Mouse (Mus musculus): Measurements from ENCODE around the gene 1810049J17Rik. TPM values are rescaled to one million over a fixed set of nuclear protein-coding genes. Genes with fewer than 3 reads are reported as not detected.
A peak's percentile ranks its signal among the peaks of the same experiment; 100 is the strongest.

Gene 1810049J17Rik
- total RNA-seq, 1 experiment from 2014 or later, result 1.1 TPM

DNA sequence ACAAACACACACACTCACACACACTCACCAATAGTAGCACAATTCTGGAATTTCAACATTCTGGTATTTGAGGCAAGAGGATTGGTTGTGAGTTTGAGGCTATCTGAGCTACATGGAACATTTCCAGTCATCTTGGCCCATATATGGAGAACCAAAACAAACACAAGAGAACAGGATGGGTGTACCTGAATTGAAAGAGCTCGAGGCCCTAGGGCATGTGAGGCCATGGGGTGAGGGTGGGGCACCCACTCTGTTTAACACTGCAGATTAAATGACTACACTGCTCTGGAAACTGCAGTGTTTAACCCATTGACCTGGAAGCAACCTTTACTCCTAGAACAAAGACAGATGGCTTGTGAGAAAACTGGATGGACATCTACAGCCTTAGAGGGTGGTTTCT lies 8.4 kb downstream of the 1810049J17Rik start:
- ATAC-seq (replicated peaks; ENCODE audit: low read depth, poor library complexity, severe bottlenecking), result no peak

DNA sequence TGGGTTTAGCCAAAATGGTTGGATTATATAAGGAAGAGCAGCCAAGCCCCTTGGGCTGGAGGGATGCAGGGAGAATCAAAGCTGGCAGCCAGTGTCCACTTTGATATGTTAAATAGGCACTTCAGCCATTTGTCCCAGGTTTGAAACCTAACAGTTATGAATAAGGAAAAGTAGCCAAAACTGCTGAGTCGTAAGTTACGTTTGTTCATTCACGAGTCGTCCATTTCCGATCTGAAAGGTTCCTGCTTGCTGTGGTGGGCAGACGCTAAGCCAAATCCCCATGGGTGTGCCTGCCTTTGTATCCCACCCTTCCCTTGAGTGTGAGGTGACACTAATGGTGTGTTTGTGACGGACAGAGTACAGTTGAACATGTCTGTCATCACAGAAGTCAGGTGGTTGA lies 10.2 kb downstream of the 1810049J17Rik start:
- ATAC-seq (replicated peaks; ENCODE audit: low read depth, poor library complexity, severe bottlenecking), result no peak

DNA sequence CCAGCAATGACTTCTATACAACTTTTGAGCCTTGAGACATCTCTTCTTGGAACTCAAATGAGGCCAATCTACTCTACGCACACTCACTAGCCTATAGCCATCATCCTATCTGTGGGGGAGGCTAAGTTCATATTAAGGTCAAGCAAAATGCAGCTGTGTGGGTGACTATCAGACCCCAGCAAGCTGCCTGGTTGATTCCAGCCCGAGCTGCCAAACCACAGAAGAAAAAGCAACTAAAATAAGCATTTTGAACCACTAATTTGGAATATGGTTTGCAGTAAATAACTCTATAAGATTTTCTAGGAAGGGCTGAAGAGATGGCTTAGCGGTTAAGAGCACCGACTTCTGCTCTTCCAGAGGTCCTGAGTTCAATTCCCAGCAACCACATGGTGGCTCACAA lies 11.0 kb downstream of the 1810049J17Rik start:
- peak; percentile 61; the same call in 1 of the 2 replicates for ATAC-seq (replicated peaks; ENCODE audit: low read depth, poor library complexity, severe bottlenecking)

DNA sequence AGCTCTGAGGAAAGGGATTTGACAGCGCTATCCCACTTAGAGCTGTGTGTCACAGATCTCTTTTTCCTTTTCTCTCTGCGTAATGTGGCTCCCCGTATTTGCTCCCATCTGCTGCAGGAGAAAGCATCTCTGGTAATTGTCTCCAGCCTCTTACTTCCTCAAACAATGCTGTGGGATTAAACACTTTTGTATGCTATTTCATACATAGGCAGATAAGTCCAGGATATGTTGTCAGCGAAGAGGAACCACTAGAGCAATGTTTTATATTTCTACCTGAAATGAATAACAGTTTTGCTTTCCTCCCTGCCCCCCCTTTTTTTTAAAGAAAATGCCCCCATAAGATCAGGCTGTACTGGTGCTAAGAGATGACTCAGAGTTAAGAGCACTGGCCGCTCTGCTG lies 13.2 kb downstream of the 1810049J17Rik start:
- no peak for ATAC-seq (replicated peaks; ENCODE audit: low read depth, poor library complexity, severe bottlenecking)

DNA sequence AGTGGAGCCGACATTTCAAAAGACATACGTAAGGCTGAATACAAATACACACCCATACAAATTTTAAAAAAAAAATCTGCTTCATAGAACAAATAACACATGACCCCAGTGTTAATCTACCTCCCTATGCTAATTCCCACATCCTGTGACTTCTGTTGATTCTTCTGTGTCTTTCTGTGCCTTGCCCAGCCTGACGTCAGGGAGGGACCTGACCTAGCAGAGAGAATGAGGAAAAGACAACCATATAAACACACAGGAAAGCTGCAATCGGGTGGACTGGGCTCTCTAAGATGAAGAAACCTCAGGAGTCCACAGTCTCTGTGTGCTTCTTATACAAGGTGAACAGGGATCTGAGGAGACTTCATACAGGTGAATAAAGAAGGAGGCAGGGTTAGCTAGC lies 14.6 kb downstream of the 1810049J17Rik start:
- ATAC-seq (replicated peaks; ENCODE audit: low read depth, poor library complexity, severe bottlenecking), result 0 out of 2 replicates have a peak, but pooled peaks have one; percentile 12

DNA sequence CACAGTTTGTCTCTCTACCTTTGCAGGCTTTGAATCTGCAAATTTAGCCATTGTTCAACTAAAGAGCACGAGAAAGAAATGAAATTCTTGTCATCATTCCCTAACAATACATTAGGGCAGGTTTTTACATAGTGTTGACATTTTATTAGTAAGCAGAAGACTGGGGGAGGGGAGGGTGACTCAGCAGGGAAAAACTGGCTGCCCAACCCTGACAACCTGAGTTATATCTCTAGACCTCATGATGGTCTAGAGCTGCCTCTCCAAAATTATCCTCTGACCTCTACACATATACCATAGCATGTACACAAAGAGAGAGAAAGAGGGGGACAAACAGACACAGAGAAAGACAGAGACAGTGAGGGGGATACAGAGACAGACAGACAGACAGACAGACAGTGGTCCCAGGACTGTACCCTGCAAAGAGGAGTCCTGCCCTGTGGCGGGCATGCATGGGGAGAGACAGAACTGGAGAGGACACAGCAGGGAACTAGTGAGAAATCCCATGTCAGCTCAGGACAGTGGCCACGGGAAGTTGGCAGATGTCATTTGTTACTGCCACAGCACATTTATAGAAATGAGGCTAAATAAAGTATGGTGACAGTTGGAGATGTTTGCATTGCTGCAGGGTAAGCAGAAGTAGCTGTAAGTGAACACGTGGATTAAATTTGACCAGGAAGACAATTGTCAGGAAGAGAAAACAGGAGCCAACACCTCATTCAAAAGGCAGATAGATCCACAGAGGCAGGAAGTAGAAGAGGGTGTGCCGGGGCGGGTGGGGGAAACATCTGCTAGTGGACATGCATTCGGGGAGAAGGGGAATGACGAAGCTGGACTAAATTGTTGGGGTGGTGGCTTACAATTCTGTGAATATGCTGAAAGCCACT lies 15.3 kb downstream of the 1810049J17Rik start:
- ATAC-seq (replicated peaks; ENCODE audit: low read depth, poor library complexity, severe bottlenecking), result peak; percentile 70

DNA sequence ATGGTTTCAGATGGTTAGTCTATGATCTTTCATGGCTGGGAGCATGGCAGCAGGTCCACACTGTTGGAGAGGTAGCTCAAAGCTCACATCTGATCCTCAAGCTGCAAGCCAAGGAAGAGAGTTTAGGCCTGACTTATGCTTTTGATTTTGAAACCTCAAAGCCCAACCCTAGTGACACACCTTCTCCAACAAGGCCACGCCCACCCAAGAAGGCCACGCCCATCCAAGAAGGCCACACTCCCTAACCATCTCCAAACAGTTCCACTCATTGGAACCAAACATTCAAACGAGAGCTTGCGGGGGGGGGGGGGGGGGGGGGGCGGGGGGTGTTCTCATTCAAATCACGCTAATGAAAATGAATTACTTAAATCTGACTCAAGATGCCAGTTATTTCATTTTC lies 19.9 kb downstream of the 1810049J17Rik start:
- no peak for ATAC-seq (replicated peaks; ENCODE audit: low read depth, poor library complexity, severe bottlenecking)

DNA sequence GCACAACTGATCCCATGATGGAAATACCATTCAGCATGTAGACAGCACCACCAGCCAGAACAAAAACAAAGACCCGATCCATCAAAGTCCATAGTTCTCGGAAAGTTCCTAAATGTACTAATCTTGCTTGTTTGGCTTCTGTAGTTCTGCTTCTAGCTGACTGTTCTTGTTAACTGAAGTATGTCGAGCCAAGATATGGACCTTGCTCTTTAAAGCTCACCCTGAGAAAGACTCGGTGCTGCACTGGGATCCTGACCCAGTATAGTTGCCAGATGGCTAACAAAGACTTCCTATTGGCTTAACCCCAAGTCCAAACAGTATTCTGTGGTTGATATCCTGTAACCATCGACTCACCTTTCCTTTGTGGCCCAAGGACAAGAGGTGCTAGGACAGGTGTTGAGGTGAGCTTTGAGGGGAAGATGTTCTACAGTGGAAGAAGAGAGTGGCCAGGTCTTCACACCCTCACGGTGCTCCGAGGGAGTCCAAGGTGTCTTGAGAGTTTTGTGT lies 23.4 kb downstream of the 1810049J17Rik start:
- ATAC-seq (replicated peaks; ENCODE audit: low read depth, poor library complexity, severe bottlenecking), result no peak

DNA sequence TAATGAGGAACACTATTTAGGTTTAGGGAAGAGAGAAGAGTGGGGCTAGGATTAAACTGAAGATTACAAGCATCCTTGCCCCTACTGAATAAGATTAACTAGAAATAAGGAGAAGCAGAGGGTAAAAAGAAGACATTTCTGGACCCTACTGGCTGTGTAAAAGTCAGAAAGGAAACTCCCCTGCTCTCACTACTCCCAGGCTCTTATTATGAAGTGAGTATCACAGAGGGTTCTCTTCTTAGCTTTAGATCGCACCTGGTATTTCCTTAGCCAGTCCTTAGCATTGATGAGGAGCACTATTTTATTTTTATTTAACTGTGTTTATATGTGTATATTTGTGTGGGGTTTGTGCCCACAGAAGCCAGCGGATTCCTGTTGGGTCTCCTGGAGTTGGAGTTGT lies 25.5 kb downstream of the 1810049J17Rik start:
- no peak for ATAC-seq (replicated peaks; ENCODE audit: low read depth, poor library complexity, severe bottlenecking)

DNA sequence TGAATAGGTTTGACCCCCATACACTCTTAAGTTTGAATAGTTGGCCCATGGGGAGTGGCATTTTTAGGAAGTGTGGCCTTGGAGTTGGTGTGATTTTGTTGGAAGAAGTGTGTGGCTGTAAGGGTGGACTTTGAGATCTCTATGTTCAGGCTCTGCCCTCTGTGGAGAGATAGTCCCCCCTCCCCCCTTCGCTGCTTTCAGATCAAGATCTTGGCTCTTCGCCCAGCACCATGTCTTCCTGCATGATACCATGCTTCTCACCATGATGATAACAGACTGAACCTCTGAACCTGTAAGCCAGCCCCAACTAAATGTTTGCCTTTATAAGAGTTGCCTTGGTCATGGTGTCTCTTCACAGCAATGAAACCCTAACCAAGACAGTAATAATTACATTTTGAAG lies 29.9 kb downstream of the 1810049J17Rik start:
- ATAC-seq (replicated peaks; ENCODE audit: low read depth, poor library complexity, severe bottlenecking), result no peak

DNA sequence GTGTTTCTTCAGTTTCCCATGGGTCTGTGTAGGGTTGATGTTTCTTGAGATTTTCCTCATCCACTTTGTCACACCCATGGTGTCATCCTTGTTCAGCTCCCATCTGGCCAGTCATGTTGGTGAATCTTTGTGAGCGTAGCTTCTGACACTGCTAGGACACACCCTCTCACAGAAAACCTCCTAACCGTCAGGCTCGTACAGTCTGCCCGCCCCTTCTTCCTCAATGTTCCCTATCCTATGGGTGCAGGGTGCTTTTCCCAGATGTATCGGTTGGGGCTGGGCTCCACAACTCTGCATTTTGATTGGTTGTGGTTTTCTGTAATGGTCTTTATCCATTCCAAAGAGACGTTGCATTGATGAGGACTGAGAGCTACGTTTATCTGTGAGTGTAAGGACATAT lies 31.4 kb downstream of the 1810049J17Rik start:
- no peak for ATAC-seq (replicated peaks; ENCODE audit: low read depth, poor library complexity, severe bottlenecking)

DNA sequence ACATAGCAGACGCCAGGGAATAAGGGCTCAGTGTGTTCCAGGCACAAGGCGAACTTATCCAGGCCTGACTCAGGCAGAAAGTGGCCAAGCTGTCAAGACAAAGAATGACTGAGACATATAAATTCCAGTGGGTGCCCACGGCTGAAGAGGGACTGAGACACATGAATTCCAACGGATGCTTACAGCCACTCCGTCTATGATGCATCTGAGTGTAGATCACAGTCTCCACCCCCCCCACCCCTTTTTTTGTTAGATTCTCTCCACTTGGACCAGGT lies 36.2 kb downstream of the 1810049J17Rik start:
- ATAC-seq (replicated peaks; ENCODE audit: low read depth, poor library complexity, severe bottlenecking), result no peak

DNA sequence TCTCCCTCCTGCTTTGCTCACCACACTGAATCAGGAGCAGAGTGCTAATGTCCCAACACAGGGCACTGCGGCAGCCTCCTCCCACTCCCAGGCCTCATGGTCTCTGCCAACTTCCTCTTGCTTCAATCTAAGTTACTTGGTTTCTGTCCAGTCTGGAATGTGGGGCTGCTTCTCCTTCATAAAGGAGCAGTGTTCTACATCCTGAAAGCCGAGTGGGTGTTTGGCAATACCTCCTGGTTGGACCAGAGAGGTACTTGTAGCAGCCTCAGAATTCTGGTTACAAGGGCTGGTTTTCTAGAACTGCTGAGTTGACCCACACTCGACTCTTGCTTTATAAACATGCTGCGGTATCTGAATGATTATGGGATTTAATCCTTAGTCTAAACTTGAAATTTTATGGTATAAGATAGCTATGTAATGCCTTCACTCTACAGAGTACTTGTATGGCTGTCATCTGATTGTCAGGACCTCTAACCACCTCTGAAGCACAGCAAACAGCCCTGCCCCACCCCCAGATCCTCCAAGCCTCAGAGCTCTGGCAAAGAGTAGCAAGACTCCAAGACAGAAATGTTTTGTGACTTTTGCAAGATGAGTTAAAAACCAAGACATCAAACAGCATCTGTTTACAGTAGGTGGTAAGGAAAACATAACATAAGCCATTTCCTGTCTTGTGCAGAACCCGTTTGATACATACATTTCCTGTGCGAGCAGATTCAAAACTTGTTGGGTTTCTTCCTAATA lies 36.7 kb downstream of the 1810049J17Rik start:
- no peak for ATAC-seq (replicated peaks; ENCODE audit: low read depth, poor library complexity, severe bottlenecking)

DNA sequence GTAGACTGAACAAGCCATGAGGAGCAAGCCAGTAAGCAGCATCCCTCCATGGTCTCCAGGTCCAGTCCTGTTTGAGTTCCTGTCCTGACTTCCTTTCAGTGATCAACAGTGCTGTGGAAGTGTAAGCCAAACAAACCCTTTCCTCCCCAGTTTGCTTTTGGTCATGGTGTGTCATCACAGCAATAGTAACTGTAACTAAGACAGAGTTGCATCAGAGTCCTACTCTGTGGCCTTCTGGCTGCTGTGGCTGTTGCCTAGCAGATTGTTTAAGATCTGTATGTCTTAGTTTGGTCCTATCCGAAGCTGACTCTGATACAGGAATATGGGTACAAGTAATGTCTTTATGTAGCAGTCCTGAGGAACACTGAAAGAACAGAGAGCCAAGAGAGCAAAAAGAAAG lies 41.9 kb downstream of the 1810049J17Rik start:
- ATAC-seq (replicated peaks; ENCODE audit: low read depth, poor library complexity, severe bottlenecking), result no peak

DNA sequence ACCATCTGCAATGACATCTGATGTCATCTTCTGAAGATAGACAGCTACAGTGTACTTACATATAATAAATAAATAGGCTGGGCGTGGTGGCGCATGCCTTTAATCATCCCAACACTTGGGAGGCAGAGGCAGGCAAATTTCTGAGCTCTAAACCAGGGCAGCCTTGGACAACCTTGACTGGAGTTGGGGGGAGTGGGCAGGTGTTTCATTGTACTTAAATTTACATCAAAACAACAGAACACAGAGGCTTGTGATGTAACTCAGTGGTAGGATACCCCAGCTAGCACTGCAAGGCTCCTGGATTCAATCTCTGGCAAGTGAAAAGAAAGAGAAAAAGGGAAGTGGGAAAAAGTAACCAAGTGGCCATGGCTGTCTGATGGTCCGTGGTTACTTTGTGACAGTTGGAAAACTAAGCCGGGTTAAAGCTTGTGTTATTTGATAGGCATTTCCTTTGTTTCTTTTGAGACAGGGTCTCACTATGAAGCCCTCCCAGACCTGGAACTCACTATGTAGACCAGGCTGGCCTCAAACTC lies 46.5 kb downstream of the 1810049J17Rik start:
- ATAC-seq (replicated peaks; ENCODE audit: low read depth, poor library complexity, severe bottlenecking), result peak; percentile 82

DNA sequence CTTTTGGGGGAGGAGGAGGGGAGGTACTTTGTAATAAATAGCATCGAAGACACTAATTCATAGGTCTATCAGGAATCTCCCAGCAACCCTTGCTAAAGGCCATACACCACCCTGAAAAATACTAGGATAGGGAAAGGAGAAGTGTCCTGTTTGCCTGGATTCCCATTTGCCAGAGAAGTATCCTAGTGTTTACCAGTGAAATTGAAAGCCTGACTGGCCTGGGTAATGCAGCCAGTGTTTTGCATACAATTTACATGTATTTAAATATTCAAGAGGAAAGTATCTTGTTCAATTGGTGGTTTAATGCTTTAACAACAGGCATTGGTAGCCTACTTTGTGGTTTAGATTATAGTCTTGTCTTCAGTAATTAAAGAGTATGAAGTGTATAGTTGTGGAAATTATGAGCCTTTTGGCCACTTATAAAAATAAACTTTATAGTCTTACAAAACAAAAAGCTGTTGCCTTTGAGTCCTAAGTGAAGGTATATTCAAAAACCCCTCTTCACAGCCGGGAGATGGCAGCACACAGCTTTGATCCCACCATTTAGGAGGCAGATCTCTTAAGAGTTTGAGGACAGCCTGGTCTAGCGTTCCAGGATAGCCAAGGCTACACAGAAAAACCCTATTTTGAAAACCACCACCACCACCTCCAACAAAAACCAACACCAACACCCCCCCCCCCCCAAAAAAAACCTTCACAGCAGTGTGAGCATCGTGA lies 47.5 kb downstream of the 1810049J17Rik start:
- ATAC-seq (replicated peaks; ENCODE audit: low read depth, poor library complexity, severe bottlenecking), result no peak

DNA sequence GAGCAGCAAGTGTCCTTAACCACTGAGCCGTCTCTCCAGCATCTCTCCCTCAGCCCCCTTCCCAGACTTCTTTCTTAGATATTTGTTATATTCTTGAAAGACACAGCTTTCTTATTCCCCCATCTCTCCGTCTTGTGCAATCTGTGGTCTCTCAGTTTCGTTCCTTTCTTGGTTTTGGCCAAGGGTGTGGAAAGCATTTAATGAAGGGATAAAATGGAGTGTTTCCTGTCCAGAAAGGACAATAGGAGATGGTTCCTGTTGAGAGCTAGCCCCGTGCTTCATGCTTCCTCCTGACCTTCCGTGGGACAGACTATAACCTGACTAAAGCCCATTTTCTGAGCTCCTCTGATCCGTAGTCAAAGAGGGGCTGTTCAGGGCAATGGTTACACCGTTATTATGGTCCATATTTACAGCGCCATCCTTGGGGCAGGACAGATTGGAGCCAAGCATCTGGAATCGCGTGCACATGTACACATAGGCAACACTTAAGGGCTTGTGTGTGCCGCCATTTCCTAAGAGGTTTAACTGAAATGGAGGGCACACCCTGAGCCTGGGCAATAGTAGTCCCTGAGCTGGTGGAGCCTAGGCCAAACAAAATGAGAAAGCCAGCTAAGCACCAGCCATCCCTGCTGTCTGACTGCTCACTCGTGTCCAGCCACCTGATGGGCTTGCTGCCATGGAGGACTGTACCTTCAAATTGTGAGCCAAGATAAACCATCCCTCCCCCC lies 48.2 kb downstream of the 1810049J17Rik start:
- peak; percentile 27; the same call in 1 of the 2 replicates for ATAC-seq (replicated peaks; ENCODE audit: low read depth, poor library complexity, severe bottlenecking)
